ENCODE assay signal across 10 mouse cellular contexts in genomic region chr10:80573944-80574343, GRCm38 (mm10). TPM values are rescaled to one million over a fixed set of nuclear protein-coding genes. Genes with fewer than 3 reads are reported as not detected.
A peak's percentile ranks its signal among the peaks of the same experiment; 100 is the strongest.
DNase-seq lines count a peak whose midpoint lies in the region; ATAC-seq and TF ChIP-seq lines count a peak whose summit lies in the region.
"Had no signal": no experiment of that assay in that cellular context is flagged by ENCODE, and none has a peak within 500 bp of the region (broad histone marks: within the 10 kb centered on the region; RNA-seq: fewer than 3 reads in every experiment).

No protein-coding gene starts in this region.

- H3K4me2 ChIP-seq in limb, embryonic 12.5 days = 0 out of 2 replicates have a peak overlapping the region, but pooled peaks have one; percentile 2
- H3K4me2 ChIP-seq in hindbrain, embryonic 16.5 days (ENCODE audit: low read length) = peak overlapping the region; percentile 21

- no peak overlapping the region for H3K4me3 ChIP-seq in limb, embryonic 12.5 days (replicated peaks)
- H3K4me3 ChIP-seq in limb, embryonic 10.5 days = no peak overlapping the region
- H3K4me3 ChIP-seq in hindbrain, embryonic 16.5 days (ENCODE audit: low read length) = no peak overlapping the region
- H3K4me3 ChIP-seq in olfactory bulb, adult 2 months (ENCODE audit: insufficient read depth, low read depth, low read length) = peak overlapping the region; percentile 37

- H3K9me3 ChIP-seq in limb, embryonic 12.5 days = no peaks in the 10 kb centered on the region
- H3K9me3 ChIP-seq in limb, embryonic 10.5 days (replicated peaks) = no peaks in the 10 kb centered on the region
- H3K9me3 ChIP-seq in hindbrain, embryonic 16.5 days (ENCODE audit: control insufficient read depth, low read length) = no peaks in the 10 kb centered on the region

- ATAC-seq in limb, embryonic 12.5 days (ENCODE audit: insufficient number of reproducible peaks, insufficient read depth, low FRiP score, low TSS enrichment, low read depth) = no peak
- no peak for ATAC-seq in hindbrain, embryonic 16.5 days

- no peak overlapping the region for H3K27ac ChIP-seq in limb, embryonic 12.5 days
- no peak overlapping the region for H3K27ac ChIP-seq in limb, embryonic 10.5 days
- H3K27ac ChIP-seq in hindbrain, embryonic 16.5 days (ENCODE audit: low read depth, low read length) = peak overlapping the region; percentile 17; the same call in 1 of the 2 replicates
- H3K27ac ChIP-seq in olfactory bulb, adult 2 months (ENCODE audit: insufficient read depth, low read depth, low read length) = peak overlapping the region; percentile 94

- no peaks in the 10 kb centered on the region for H3K27me3 ChIP-seq in limb, embryonic 12.5 days
- no peaks in the 10 kb centered on the region for H3K27me3 ChIP-seq in limb, embryonic 10.5 days (ENCODE audit: low read depth, poor library complexity, severe bottlenecking)
- H3K27me3 ChIP-seq in hindbrain, embryonic 16.5 days (replicated peaks; ENCODE audit: control insufficient read depth, insufficient read depth, low read length) = no peaks in the 10 kb centered on the region

- TF ChIP-seq CTCF in olfactory bulb, adult 2 months (IDR thresholded peaks at IDR 0.05; ENCODE audit: insufficient read depth, low read depth, low read length) = no peak

- 0 out of 2 replicates have a peak, but pooled peaks have one; percentile 23 for TF ChIP-seq POLR2A in olfactory bulb, adult 2 months (IDR thresholded peaks at IDR 0.05; ENCODE audit: insufficient read depth, low read depth, low read length)

- 73% methylated on average over 9 of the region's 9 CpGs for WGBS in limb, embryonic 12.5 days
- WGBS in limb, embryonic 10.5 days = 72% methylated on average over 9 of the region's 9 CpGs
- 51% methylated on average over 9 of the region's 9 CpGs for WGBS in hindbrain, embryonic 16.5 days
- 31% methylated on average over 9 of the region's 9 CpGs for WGBS in olfactory bulb, adult 2 months

- no peak overlapping the region for H3K9ac ChIP-seq in limb, embryonic 12.5 days (replicated peaks)
- H3K9ac ChIP-seq in hindbrain, embryonic 16.5 days (ENCODE audit: low read depth, low read length) = peak overlapping the region; percentile 27; the same call in 1 of the 2 replicates

- peak; percentile 58 to 61 for DNase-seq in frontal cortex, postnatal 36 days (ENCODE audit: low spot score in 2 of 2)
- no peak for DNase-seq in frontal cortex, postnatal 25 days (ENCODE audit: low spot score in 2 of 2)
- DNase-seq in limb, embryonic 10.5 days (ENCODE audit: low spot score) = no peak
- no peak for DNase-seq in layer of hippocampus, postnatal 14 days (ENCODE audit: low spot score in 2 of 2)
- no peak for DNase-seq in testis, postnatal 10 days (ENCODE audit: low spot score)
- DNase-seq: gastrocnemius, postnatal 25 days; lung, adult 2 months had no signal

- peaks cover 68% of the 10 kb centered on the region for H3K4me1 ChIP-seq in limb, embryonic 12.5 days (replicated peaks)
- peaks cover 94% of the 10 kb centered on the region for H3K4me1 ChIP-seq in limb, embryonic 10.5 days
- H3K4me1 ChIP-seq in hindbrain, embryonic 16.5 days (ENCODE audit: control insufficient read depth, insufficient read depth, low read depth, low read length) = peaks cover 53% of the 10 kb centered on the region
- H3K4me1 ChIP-seq in olfactory bulb, adult 2 months (ENCODE audit: control insufficient read depth, insufficient read depth, low read length) = peaks cover 71% of the 10 kb centered on the region

- peaks cover under 1% of the 10 kb centered on the region; the same call in 1 of the 2 replicates for H3K36me3 ChIP-seq in limb, embryonic 12.5 days
- H3K36me3 ChIP-seq in limb, embryonic 10.5 days = peaks cover 8% of the 10 kb centered on the region
- no peaks in the 10 kb centered on the region; the same call in 1 of the 2 replicates for H3K36me3 ChIP-seq in hindbrain, embryonic 16.5 days (ENCODE audit: control insufficient read depth, insufficient read depth, low read length)

RNA-seq across cellular contexts. Expression of gene Klf16, which starts 3.2 kb away (rescaled TPM):
- polyA plus RNA-seq in limb, embryonic 12.5 days (2016; fragmentation: Nextera tagmentation; extraction: Ambion mirVana) = 12.1 and 12.4 TPM in 2 replicates
- 8.7 and 11.3 TPM in 2 replicates for polyA plus RNA-seq in limb, embryonic 10.5 days (2016; fragmentation: Nextera tagmentation; extraction: Ambion mirVana)
- polyA plus RNA-seq in hindbrain, embryonic 16.5 days (2015; fragmentation: Nextera tagmentation; extraction: Ambion mirVana) = 5.1 and 5.8 TPM in 2 replicates
- not detected in 2 replicates for polyA plus RNA-seq in olfactory bulb, adult 2 months (2012; ENCODE audit: insufficient read depth, insufficient read length, low replicate concordance, missing spikeins)
- total RNA-seq in layer of hippocampus, postnatal 14 days (2021) = 10 to 100 TPM; 40.1 to 44.3 TPM

RNA-seq across cellular contexts. Expression of gene Rexo1, which starts 12.6 kb away (rescaled TPM):
- 33.4 and 34.1 TPM in 2 replicates for polyA plus RNA-seq in limb, embryonic 12.5 days (2016; fragmentation: Nextera tagmentation; extraction: Ambion mirVana)
- 40.8 and 42.6 TPM in 2 replicates for polyA plus RNA-seq in limb, embryonic 10.5 days (2016; fragmentation: Nextera tagmentation; extraction: Ambion mirVana)
- 25.8 and 26.5 TPM in 2 replicates for polyA plus RNA-seq in hindbrain, embryonic 16.5 days (2015; fragmentation: Nextera tagmentation; extraction: Ambion mirVana)
- not detected in 2 replicates for polyA plus RNA-seq in olfactory bulb, adult 2 months (2012; ENCODE audit: insufficient read depth, insufficient read length, low replicate concordance, missing spikeins)
- 10 to 100 TPM; 47.0 to 50.5 TPM for total RNA-seq in layer of hippocampus, postnatal 14 days (2021)

RNA-seq across cellular contexts. Expression of gene Abhd17a, which starts 16.2 kb away (rescaled TPM):
- 108 and 110 TPM in 2 replicates for polyA plus RNA-seq in limb, embryonic 12.5 days (2016; fragmentation: Nextera tagmentation; extraction: Ambion mirVana)
- 104 and 108 TPM in 2 replicates for polyA plus RNA-seq in limb, embryonic 10.5 days (2016; fragmentation: Nextera tagmentation; extraction: Ambion mirVana)
- 127 and 130 TPM in 2 replicates for polyA plus RNA-seq in hindbrain, embryonic 16.5 days (2015; fragmentation: Nextera tagmentation; extraction: Ambion mirVana)
- not detected in 2 replicates for polyA plus RNA-seq in olfactory bulb, adult 2 months (2012; ENCODE audit: insufficient read depth, insufficient read length, low replicate concordance, missing spikeins)
- total RNA-seq in layer of hippocampus, postnatal 14 days (2021) = 100 to 1,000 TPM; 189 to 197 TPM

RNA-seq across cellular contexts. Expression of gene Scamp4, which starts 28.7 kb away (rescaled TPM):
- polyA plus RNA-seq in limb, embryonic 12.5 days (2016; fragmentation: Nextera tagmentation; extraction: Ambion mirVana) = 62.1 and 66.0 TPM in 2 replicates
- 87.8 and 92.2 TPM in 2 replicates for polyA plus RNA-seq in limb, embryonic 10.5 days (2016; fragmentation: Nextera tagmentation; extraction: Ambion mirVana)
- polyA plus RNA-seq in hindbrain, embryonic 16.5 days (2015; fragmentation: Nextera tagmentation; extraction: Ambion mirVana) = 73.6 and 80.8 TPM in 2 replicates
- polyA plus RNA-seq in olfactory bulb, adult 2 months (2012; ENCODE audit: insufficient read depth, insufficient read length, low replicate concordance, missing spikeins) = not detected in 2 replicates
- total RNA-seq in layer of hippocampus, postnatal 14 days (2021) = 10 to 100 TPM; 38.5 to 40.7 TPM

RNA-seq across cellular contexts. Expression of gene Adat3, which starts 28.7 kb away (rescaled TPM):
- 6.1 and 9.9 TPM in 2 replicates for polyA plus RNA-seq in limb, embryonic 12.5 days (2016; fragmentation: Nextera tagmentation; extraction: Ambion mirVana)
- polyA plus RNA-seq in limb, embryonic 10.5 days (2016; fragmentation: Nextera tagmentation; extraction: Ambion mirVana) = 11.1 and 13.4 TPM in 2 replicates
- 5.2 and 6.4 TPM in 2 replicates for polyA plus RNA-seq in hindbrain, embryonic 16.5 days (2015; fragmentation: Nextera tagmentation; extraction: Ambion mirVana)
- not detected in 2 replicates for polyA plus RNA-seq in olfactory bulb, adult 2 months (2012; ENCODE audit: insufficient read depth, insufficient read length, low replicate concordance, missing spikeins)
- 1 to 10 TPM; 2.3 to 2.8 TPM for total RNA-seq in layer of hippocampus, postnatal 14 days (2021)

Comparison
In these comparisons a context has a peak if more than half of its experiments do, and no peak if none do; other contexts are left out.
1. DNase-seq: peak in frontal cortex, postnatal 36 days (2 of 2); none in frontal cortex, postnatal 25 days (0 of 2), limb, embryonic 10.5 days (single experiment), layer of hippocampus, postnatal 14 days (0 of 2) and testis, postnatal 10 days (single experiment).
2. H3K27ac ChIP-seq: peak in hindbrain, embryonic 16.5 days (single experiment) and olfactory bulb, adult 2 months (single experiment); none in limb, embryonic 12.5 days (single experiment) and limb, embryonic 10.5 days (single experiment).
3. RNA of gene Abhd17a, which starts 16.2 kb away (polyA plus RNA-seq): 127 to 130 TPM in hindbrain, embryonic 16.5 days, 108 to 110 TPM in limb, embryonic 12.5 days and 104 to 108 TPM in limb, embryonic 10.5 days; not detected in olfactory bulb, adult 2 months; every median in the first group is over 100 times any median in the second.